Mouse (Mus musculus) megakaryocyte, embryonic 14.5 days (primary cell): Measurements from ENCODE around the gene Dab1.

Experiments used
- FLI1 ChIP-seq: IDR thresholded peaks from 2 replicates; pipeline ENCODE4 v1.6.1; 2012; ENCODE audit warnings: low read length, inconsistent platforms, mixed read lengths
- GATA1 ChIP-seq: IDR thresholded peaks from 3 replicates; pipeline ENCODE4 v1.6.1; 2012; ENCODE audit warnings: mixed read lengths, low read length, inconsistent platforms, borderline replicate concordance

- no peak for TF ChIP-seq GATA1
- no peak for TF ChIP-seq FLI1
These were observed 963.6 kb downstream of the Dab1 start for GRCm38 (mm10) chr4:104582726-104583125.
